Mouse (Mus musculus): Measurements from ENCODE around the gene Ankrd26. TPM values are rescaled to one million over a fixed set of nuclear protein-coding genes. Genes with fewer than 3 reads are reported as not detected.
"Not testable (repeated sequence)": the region's sequence is repeated elsewhere in the genome, so short reads cannot be mapped to it uniquely, and the experiment has no call there.

The Ankrd26 gene
- polyA plus RNA-seq, 1 experiment from 2014 or later, result 16.1 TPM

- 0 out of 2 replicates have a peak, but pooled peaks cover 4% of the 10 kb centered on the region for H3K4me1 ChIP-seq (ENCODE audit: control insufficient read depth, insufficient read depth, low read length)
- H3K9ac ChIP-seq (ENCODE audit: low read depth, low read length), result peak overlapping the region; percentile 38
- 20% methylated on average over 21 of the region's 21 CpGs for WGBS
- H3K36me3 ChIP-seq (ENCODE audit: control insufficient read depth, insufficient read depth, low read length), result no peaks in the 10 kb centered on the region
- H3K27me3 ChIP-seq (ENCODE audit: control insufficient read depth, insufficient read depth, low read length), result no peaks in the 10 kb centered on the region; the same call in 1 of the 2 replicates
- peak overlapping the region; percentile 44 for H3K4me3 ChIP-seq (ENCODE audit: low read length)
- no peak for ATAC-seq (ENCODE audit: low FRiP score, low TSS enrichment)
- H3K4me2 ChIP-seq (replicated peaks; ENCODE audit: low read depth, low read length), result peak overlapping the region; percentile 70
- no peaks in the 10 kb centered on the region for H3K9me3 ChIP-seq (ENCODE audit: control insufficient read depth, low read length)
- H3K27ac ChIP-seq (ENCODE audit: low read depth, low read length), result no peak overlapping the region
Measured at GRCm38 (mm10) chr6:118592662-118593376, 30.8 kb upstream of the Ankrd26 start.

DNA sequence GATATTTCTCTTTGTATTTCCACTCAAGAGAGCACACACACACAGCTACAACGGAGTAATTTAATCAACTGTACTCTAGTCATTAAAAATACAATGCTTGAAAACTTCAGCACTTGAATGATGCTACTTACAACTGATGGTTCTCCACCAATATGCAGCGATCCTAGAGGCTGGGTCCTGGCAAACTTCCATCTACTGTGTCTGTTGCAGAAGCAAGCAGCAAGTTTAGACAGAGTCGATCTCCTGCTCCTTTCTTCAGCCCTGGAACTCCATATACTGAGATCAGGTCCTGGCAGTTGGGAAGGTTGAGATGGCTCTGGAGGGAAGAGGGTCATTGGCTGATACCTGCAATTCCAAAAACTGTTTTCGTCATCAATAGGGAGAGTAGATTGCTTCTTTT, 16.7 kb upstream of the Ankrd26 start:
- H3K27ac ChIP-seq (ENCODE audit: low read depth, low read length); H3K27me3 ChIP-seq (ENCODE audit: control insufficient read depth, insufficient read depth, low read length); H3K9ac ChIP-seq (ENCODE audit: low read depth, low read length); H3K9me3 ChIP-seq (ENCODE audit: control insufficient read depth, low read length); H3K36me3 ChIP-seq (ENCODE audit: control insufficient read depth, insufficient read depth, low read length); ATAC-seq (ENCODE audit: low FRiP score, low TSS enrichment); H3K4me3 ChIP-seq (ENCODE audit: low read length); H3K4me1 ChIP-seq (ENCODE audit: control insufficient read depth, insufficient read depth, low read length); H3K4me2 ChIP-seq (replicated peaks; ENCODE audit: low read depth, low read length): not testable (repeated sequence)
- WGBS, result 81% methylated on average over 4 of the region's 4 CpGs

DNA sequence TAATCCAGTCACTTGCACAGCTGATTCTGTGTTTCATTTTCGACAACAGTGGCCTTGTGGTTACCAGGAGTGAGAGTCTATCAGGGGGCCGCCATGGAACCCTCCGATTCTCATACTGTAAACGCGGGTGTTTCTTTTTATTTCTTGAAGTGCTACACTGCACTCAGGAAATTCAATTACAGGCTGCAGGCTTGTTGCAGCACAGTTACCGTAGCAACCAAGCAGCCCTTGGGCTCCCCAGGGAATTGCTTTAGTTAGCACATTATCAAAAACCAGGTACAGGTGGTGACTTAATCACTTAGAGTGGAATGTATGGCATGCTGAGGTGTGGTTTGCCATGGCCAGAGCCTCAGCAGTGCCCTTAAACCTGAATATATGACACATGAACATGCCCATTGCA, 12.3 kb upstream of the Ankrd26 start:
- no peaks in the 10 kb centered on the region for H3K36me3 ChIP-seq (ENCODE audit: control insufficient read depth, insufficient read depth, low read length)
- H3K4me2 ChIP-seq (replicated peaks; ENCODE audit: low read depth, low read length), result no peak overlapping the region
- no peaks in the 10 kb centered on the region for H3K27me3 ChIP-seq (ENCODE audit: control insufficient read depth, insufficient read depth, low read length)
- 73% methylated on average over 6 of the region's 6 CpGs for WGBS
- no peak overlapping the region for H3K4me3 ChIP-seq (ENCODE audit: low read length)
- H3K4me1 ChIP-seq (ENCODE audit: control insufficient read depth, insufficient read depth, low read length), result no peaks in the 10 kb centered on the region
- H3K9me3 ChIP-seq (ENCODE audit: control insufficient read depth, low read length), result peaks cover 4% of the 10 kb centered on the region; the same call in 1 of the 2 replicates
- H3K9ac ChIP-seq (ENCODE audit: low read depth, low read length), result no peak overlapping the region
- no peak for ATAC-seq (ENCODE audit: low FRiP score, low TSS enrichment)
- H3K27ac ChIP-seq (ENCODE audit: low read depth, low read length), result no peak overlapping the region

- WGBS, result 92% methylated on average over 3 of the region's 3 CpGs
- Histone ChIP-seq H3K9me3 (ENCODE audit: control insufficient read depth, low read length) (no peaks in the 10 kb centered on the region), H3K9ac (ENCODE audit: low read depth, low read length) (no peak overlapping the region), H3K36me3 (ENCODE audit: control insufficient read depth, insufficient read depth, low read length) (no peaks in the 10 kb centered on the region), H3K4me2 (replicated peaks; ENCODE audit: low read depth, low read length) (no peak overlapping the region), H3K27ac (ENCODE audit: low read depth, low read length) (no peak overlapping the region), H3K4me3 (ENCODE audit: low read length) (no peak overlapping the region), H3K4me1 (ENCODE audit: control insufficient read depth, insufficient read depth, low read length) (no peaks in the 10 kb centered on the region), H3K27me3 (ENCODE audit: control insufficient read depth, insufficient read depth, low read length) (no peaks in the 10 kb centered on the region)
- no peak for ATAC-seq (ENCODE audit: low FRiP score, low TSS enrichment)
Measured at GRCm38 (mm10) chr6:118567816-118568215, 5.8 kb upstream of the Ankrd26 start.

GRCm38 (mm10) chr6:118561225-118561624, 801 bp downstream of the Ankrd26 start:
- H3K9me3 ChIP-seq (ENCODE audit: control insufficient read depth, low read length), result no peaks in the 10 kb centered on the region
- H3K4me3 ChIP-seq (ENCODE audit: low read length), result peak overlapping the region; percentile 68
- no peak overlapping the region for H3K27ac ChIP-seq (ENCODE audit: low read depth, low read length)
- H3K4me2 ChIP-seq (replicated peaks; ENCODE audit: low read depth, low read length), result peak overlapping the region; percentile 95
- no peaks in the 10 kb centered on the region for H3K27me3 ChIP-seq (ENCODE audit: control insufficient read depth, insufficient read depth, low read length)
- H3K4me1 ChIP-seq (ENCODE audit: control insufficient read depth, insufficient read depth, low read length), result 0 out of 2 replicates have a peak, but pooled peaks cover 8% of the 10 kb centered on the region
- H3K36me3 ChIP-seq (ENCODE audit: control insufficient read depth, insufficient read depth, low read length), result peaks cover 13% of the 10 kb centered on the region; the same call in 1 of the 2 replicates
- peak overlapping the region; percentile 81 for H3K9ac ChIP-seq (ENCODE audit: low read depth, low read length)
- WGBS, result 79% methylated on average over 8 of the region's 8 CpGs
- no peak for ATAC-seq (ENCODE audit: low FRiP score, low TSS enrichment)

- 94% methylated on average over 4 of the region's 4 CpGs for WGBS
- no peak overlapping the region for H3K9ac ChIP-seq (ENCODE audit: low read depth, low read length)
- no peak for ATAC-seq (ENCODE audit: low FRiP score, low TSS enrichment)
- no peak overlapping the region for H3K4me3 ChIP-seq (ENCODE audit: low read length)
- H3K4me1 ChIP-seq (ENCODE audit: control insufficient read depth, insufficient read depth, low read length), result no peaks in the 10 kb centered on the region
- no peak overlapping the region for H3K27ac ChIP-seq (ENCODE audit: low read depth, low read length)
- H3K36me3 ChIP-seq (ENCODE audit: control insufficient read depth, insufficient read depth, low read length), result peaks cover 60% of the 10 kb centered on the region
- H3K9me3 ChIP-seq (ENCODE audit: control insufficient read depth, low read length), result no peaks in the 10 kb centered on the region
- H3K27me3 ChIP-seq (ENCODE audit: control insufficient read depth, insufficient read depth, low read length), result no peaks in the 10 kb centered on the region
- no peak overlapping the region for H3K4me2 ChIP-seq (replicated peaks; ENCODE audit: low read depth, low read length)
Measured at GRCm38 (mm10) chr6:118538627-118539026, 23.4 kb downstream of the Ankrd26 start.

GRCm38 (mm10) chr6:118537201-118537600, 24.8 kb downstream of the Ankrd26 start:
- peaks cover 55% of the 10 kb centered on the region for H3K36me3 ChIP-seq (ENCODE audit: control insufficient read depth, insufficient read depth, low read length)
- not testable (repeated sequence) for H3K27ac ChIP-seq (ENCODE audit: low read depth, low read length); H3K4me2 ChIP-seq (replicated peaks; ENCODE audit: low read depth, low read length); H3K4me3 ChIP-seq (ENCODE audit: low read length); H3K27me3 ChIP-seq (ENCODE audit: control insufficient read depth, insufficient read depth, low read length); H3K4me1 ChIP-seq (ENCODE audit: control insufficient read depth, insufficient read depth, low read length); H3K9ac ChIP-seq (ENCODE audit: low read depth, low read length); H3K9me3 ChIP-seq (ENCODE audit: control insufficient read depth, low read length); ATAC-seq (ENCODE audit: low FRiP score, low TSS enrichment)

DNA sequence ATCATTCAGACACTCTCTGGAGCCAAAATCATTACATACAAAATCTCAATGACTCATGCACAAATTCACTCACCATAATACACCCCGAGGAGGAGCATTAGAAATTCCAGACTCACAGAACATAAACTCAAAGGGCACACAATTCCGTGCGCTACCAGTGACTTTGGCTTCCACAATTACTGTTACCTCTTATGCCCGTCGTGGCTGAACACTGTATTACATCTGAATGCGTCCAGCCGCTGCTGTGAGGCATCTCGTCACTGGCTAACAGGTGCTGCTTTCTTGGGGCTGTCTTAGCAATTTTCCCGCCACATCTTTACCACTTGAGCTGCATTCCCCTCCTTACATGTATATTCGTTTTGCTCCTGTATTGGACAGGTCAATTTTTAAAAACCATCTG, 26.7 kb downstream of the Ankrd26 start:
- Histone ChIP-seq H3K4me3 (ENCODE audit: low read length) (no peak overlapping the region), H3K4me2 (replicated peaks; ENCODE audit: low read depth, low read length) (no peak overlapping the region), H3K9ac (ENCODE audit: low read depth, low read length) (no peak overlapping the region), H3K27me3 (ENCODE audit: control insufficient read depth, insufficient read depth, low read length) (no peaks in the 10 kb centered on the region), H3K36me3 (ENCODE audit: control insufficient read depth, insufficient read depth, low read length) (peaks cover 66% of the 10 kb centered on the region), H3K27ac (ENCODE audit: low read depth, low read length) (no peak overlapping the region), H3K4me1 (ENCODE audit: control insufficient read depth, insufficient read depth, low read length) (no peaks in the 10 kb centered on the region), H3K9me3 (ENCODE audit: control insufficient read depth, low read length) (no peaks in the 10 kb centered on the region)
- ATAC-seq (ENCODE audit: low FRiP score, low TSS enrichment), result no peak
- 94% methylated on average over 10 of the region's 10 CpGs for WGBS

DNA sequence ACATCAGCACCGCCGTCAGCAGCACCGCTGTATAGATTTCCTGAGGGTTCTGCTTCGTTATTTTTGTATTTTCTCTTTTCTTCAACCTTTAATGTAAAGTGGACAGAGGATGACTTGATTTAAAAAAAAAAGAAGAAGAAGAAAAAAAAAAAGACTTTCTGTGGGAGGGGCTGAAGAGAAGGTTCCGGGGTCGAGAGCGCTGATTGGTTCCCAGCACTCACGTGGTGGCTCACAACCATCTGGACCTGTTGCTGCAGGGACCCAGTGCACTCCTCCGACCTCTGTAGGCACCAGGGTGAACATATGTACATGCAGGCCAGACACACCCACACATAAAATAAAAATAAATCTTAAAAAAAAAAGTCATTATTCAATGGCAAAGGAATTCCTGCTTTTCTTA, 28.6 kb downstream of the Ankrd26 start:
- ATAC-seq (ENCODE audit: low FRiP score, low TSS enrichment), result no peak
- Histone ChIP-seq H3K27ac (ENCODE audit: low read depth, low read length) (no peak overlapping the region), H3K9me3 (ENCODE audit: control insufficient read depth, low read length) (no peaks in the 10 kb centered on the region), H3K27me3 (ENCODE audit: control insufficient read depth, insufficient read depth, low read length) (no peaks in the 10 kb centered on the region), H3K9ac (ENCODE audit: low read depth, low read length) (no peak overlapping the region), H3K36me3 (ENCODE audit: control insufficient read depth, insufficient read depth, low read length) (peaks cover 66% of the 10 kb centered on the region), H3K4me1 (ENCODE audit: control insufficient read depth, insufficient read depth, low read length) (no peaks in the 10 kb centered on the region), H3K4me3 (ENCODE audit: low read length) (no peak overlapping the region), H3K4me2 (replicated peaks; ENCODE audit: low read depth, low read length) (no peak overlapping the region)
- WGBS, result 87% methylated on average over 9 of the region's 9 CpGs

All from kidney, embryonic 14.5 days (tissue).